Mouse (Mus musculus): ENCODE results near the gene A4galt.

- TF ChIP-seq CTCF (IDR thresholded peaks at IDR 0.05; ENCODE audit: insufficient read depth, low read length): no peak
- no peak for TF ChIP-seq POLR2A (IDR thresholded peaks at IDR 0.05; ENCODE audit: borderline replicate concordance, extremely low read depth, low read depth, low read length)
These were observed 43.4 kb upstream of the A4galt start for GRCm38 (mm10) chr15:83294954-83295353.
